Mouse (Mus musculus) forebrain, embryonic 13.5 days (tissue): ENCODE measurements around the gene Foxl2. TPM values are rescaled to one million over a fixed set of nuclear protein-coding genes. Genes with fewer than 3 reads are reported as not detected.

Experiments used
- ATAC-seq: fragments of 200-750 bp; cut with Nextera tagmentation; 2 replicates; pipeline ENCODE4 v1.8.0; 2017
- H3K27ac ChIP-seq: fragments of 300-500 bp; sonication (generic); 2 replicates; pipeline ENCODE4 v1.5.1; 2015; ENCODE audit warnings: inconsistent platforms, mild to moderate bottlenecking, moderate library complexity
- H3K27me3 ChIP-seq: fragments of 300-500 bp; sonication (generic); 2 replicates; pipeline ENCODE4 v1.6.1; 2015; ENCODE audit warnings: mild to moderate bottlenecking, inconsistent platforms
- H3K36me3 ChIP-seq: fragments of 300-500 bp; sonication (generic); 2 replicates; pipeline ENCODE4 v1.6.1; 2015; ENCODE audit warnings: mild to moderate bottlenecking, inconsistent platforms; ENCODE audit not compliant: poor library complexity, severe bottlenecking
- H3K4me1 ChIP-seq: fragments of 300-500 bp; sonication (generic); 2 replicates; pipeline ENCODE4 v1.6.1; 2015; ENCODE audit warnings: inconsistent platforms
- H3K4me2 ChIP-seq: fragments of 300-500 bp; sonication (generic); 2 replicates; pipeline ENCODE4 v1.6.1; 2015; ENCODE audit warnings: inconsistent platforms, mild to moderate bottlenecking, moderate library complexity
- H3K4me3 ChIP-seq: fragments of 300-500 bp; sonication (generic); 2 replicates; pipeline ENCODE4 v1.5.1; 2015; ENCODE audit warnings: mild to moderate bottlenecking, inconsistent platforms
- H3K9ac ChIP-seq: fragments of 300-500 bp; sonication (generic); 2 replicates; pipeline ENCODE4 v1.6.1; 2015; ENCODE audit warnings: mild to moderate bottlenecking, inconsistent platforms
- H3K9me3 ChIP-seq: fragments of 300-500 bp; sonication (generic); replicated peaks from 2 replicates; pipeline ENCODE4 v1.6.1; 2016; ENCODE audit warnings: inconsistent platforms
- WGBS: fragments of 180-500 bp; shearing (Covaris S2); methylation state at CpG from one replicate; pipeline ENCODE4 v1.1.7; 2015; 5-methylcytosine and 5-hydroxymethylcytosine counted together
- polyA plus RNA-seq: library from polyadenylated mRNA; unstranded; fragments of >200 nt; fragmentation: Nextera tagmentation; extraction: Ambion mirVana; gene quantifications from 2 replicates; pipeline ENCODE4 v1.2.1, GENCODE M21; 2015

Gene Foxl2
- polyA plus RNA-seq, 1 experiment from 2014 or later: 0.34 TPM

DNA sequence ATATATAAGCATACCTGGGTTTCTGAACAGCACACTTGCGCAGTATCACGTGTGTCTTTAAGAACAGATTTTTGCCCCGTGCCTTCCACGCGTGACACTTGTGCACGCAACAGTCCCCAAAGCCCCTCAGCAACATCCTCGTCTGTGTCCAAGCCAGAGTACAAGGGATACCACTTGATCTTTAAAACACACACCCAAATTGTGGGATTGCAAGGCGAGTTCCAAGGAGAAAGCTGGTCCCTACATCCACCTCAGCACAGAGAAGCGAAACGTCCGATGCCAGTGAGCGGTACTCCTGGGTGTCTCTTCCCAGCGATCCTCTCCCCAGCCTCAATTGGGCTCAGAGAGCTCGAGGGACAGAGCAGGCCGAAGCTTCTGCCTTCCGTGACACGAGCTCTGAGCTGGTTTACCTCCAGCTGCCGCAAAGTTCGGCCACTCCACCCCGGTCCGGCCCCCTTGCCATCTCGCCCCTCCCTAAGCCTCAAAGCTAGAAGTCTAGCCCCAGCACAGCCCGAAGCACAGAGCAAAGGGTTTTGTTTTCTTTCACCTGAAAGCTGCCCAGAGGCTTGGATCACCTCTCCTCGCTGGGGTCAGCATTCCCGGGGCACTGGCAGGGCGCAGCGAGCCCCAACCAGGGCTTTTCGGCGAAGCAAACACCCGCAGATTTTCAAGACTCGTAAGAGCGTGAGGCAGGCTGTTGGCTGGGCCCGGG is 541 bp upstream of the Foxl2 start:
- ATAC-seq: no peak
- no peak overlapping the region for H3K27ac ChIP-seq
- H3K4me3 ChIP-seq: peak overlapping the region; percentile 43
- peaks cover 97% of the 10 kb centered on the region for H3K27me3 ChIP-seq
- H3K9ac ChIP-seq: 0 out of 2 replicates have a peak overlapping the region, but pooled peaks have one; percentile 58
- 2% methylated on average over 33 of the region's 33 CpGs for WGBS
- H3K4me2 ChIP-seq: peak overlapping the region; percentile 74
- H3K4me1 ChIP-seq: peaks cover 33% of the 10 kb centered on the region
- no peaks in the 10 kb centered on the region for H3K36me3 ChIP-seq
- H3K9me3 ChIP-seq: no peaks in the 10 kb centered on the region

DNA sequence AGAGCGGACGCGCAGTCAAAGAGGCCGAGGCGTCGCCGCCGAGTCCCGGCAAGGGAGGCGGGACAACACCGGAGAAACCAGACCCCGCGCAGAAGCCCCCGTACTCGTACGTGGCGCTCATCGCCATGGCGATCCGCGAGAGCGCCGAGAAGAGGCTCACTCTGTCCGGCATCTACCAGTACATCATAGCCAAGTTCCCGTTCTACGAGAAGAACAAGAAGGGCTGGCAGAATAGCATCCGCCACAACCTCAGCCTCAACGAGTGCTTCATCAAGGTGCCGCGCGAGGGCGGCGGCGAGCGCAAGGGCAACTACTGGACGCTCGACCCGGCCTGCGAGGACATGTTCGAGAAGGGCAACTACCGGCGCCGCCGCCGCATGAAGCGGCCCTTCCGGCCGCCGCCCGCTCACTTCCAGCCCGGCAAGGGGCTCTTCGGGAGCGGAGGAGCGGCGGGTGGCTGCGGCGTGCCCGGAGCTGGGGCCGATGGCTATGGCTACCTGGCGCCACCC is 682 bp downstream of the Foxl2 start:
- H3K4me1 ChIP-seq: peaks cover 33% of the 10 kb centered on the region
- ATAC-seq: peak; percentile 17; the same call in 1 of the 2 replicates
- no peak overlapping the region for H3K27ac ChIP-seq
- H3K9me3 ChIP-seq: no peaks in the 10 kb centered on the region
- WGBS: under 1% methylated on average over 59 of the region's 60 CpGs
- no peaks in the 10 kb centered on the region for H3K36me3 ChIP-seq
- H3K27me3 ChIP-seq: peaks cover 99% of the 10 kb centered on the region
- peak overlapping the region; percentile 43 for H3K4me3 ChIP-seq
- H3K4me2 ChIP-seq: peak overlapping the region; percentile 74
- peak overlapping the region; percentile 58 for H3K9ac ChIP-seq

DNA sequence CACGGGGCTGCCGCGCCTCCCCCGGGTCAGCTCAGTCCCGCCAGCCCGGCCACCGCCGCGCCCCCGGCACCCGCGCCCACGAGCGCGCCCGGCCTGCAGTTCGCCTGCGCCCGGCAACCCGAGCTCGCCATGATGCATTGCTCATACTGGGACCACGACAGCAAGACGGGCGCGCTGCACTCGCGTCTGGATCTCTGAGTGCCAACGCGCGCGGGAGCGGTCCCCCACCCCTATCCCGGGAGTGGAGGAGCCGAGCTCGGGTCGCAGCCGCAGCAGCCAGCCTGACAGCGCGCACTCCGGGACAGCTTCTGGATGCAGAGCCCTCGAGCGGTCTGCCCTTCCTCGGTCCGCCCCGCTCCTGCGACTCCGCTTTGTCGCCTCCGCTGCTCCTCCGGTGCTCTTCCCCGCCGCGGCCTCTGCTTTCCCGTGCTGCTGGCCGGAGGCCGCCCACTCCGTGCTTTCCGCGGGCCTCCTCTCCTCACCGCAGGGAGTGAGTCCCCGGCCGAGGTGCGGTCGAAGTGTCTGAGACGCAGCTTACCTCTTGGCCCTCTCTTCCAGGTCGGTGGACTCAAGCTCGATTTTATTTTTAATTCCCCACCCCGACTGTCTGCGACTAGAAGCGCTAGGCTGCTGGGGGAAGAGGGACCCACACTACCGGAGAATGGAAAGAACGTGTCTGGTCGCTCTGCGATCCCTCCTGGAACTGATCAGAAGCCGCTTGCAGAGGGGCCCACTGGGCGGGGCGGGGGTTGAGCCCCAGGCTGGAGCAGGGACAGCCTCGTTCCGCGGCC is 1.7 kb downstream of the Foxl2 start:
- under 1% methylated on average over 79 of the region's 80 CpGs for WGBS
- Histone ChIP-seq H3K4me2 (peak overlapping the region; percentile 74), H3K27ac (no peak overlapping the region), H3K9me3 (no peaks in the 10 kb centered on the region), H3K4me1 (peaks cover 33% of the 10 kb centered on the region), H3K36me3 (no peaks in the 10 kb centered on the region), H3K9ac (peak overlapping the region; percentile 58), H3K27me3 (peaks cover 99% of the 10 kb centered on the region), H3K4me3 (peak overlapping the region; percentile 43)
- peak; percentile 48 for ATAC-seq

GRCm38 (mm10) chr9:98957751-98958351 is 2.8 kb downstream of the Foxl2 start:
- H3K4me2 ChIP-seq: no peak overlapping the region
- H3K9me3 ChIP-seq: no peaks in the 10 kb centered on the region
- H3K27ac ChIP-seq: no peak overlapping the region
- no peak overlapping the region for H3K9ac ChIP-seq
- H3K4me1 ChIP-seq: peaks cover 29% of the 10 kb centered on the region
- 0 out of 2 replicates have a peak overlapping the region, but pooled peaks have one; percentile 1 for H3K4me3 ChIP-seq
- no peaks in the 10 kb centered on the region for H3K36me3 ChIP-seq
- ATAC-seq: no peak
- peaks cover 99% of the 10 kb centered on the region for H3K27me3 ChIP-seq
- WGBS: 1% methylated on average over 23 of the region's 23 CpGs

DNA sequence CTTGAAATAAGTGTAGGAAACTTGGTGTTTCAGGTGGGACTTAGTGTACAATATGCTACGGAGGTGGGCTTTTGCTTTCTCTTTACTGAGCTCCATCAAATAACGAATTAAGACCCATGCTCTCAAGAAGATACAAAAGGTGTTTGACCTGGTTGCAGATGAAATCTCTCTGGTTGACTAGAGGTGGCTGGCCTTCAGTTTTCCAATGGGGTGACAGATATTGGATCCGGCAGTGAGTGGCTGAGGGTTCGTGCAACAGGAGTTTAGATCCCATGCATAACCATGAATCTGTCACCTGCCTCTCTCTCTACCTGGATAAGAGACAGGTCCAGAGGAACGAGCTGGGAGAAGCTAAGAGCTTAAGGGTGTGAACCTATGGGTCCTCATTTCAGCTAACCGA is 3.5 kb downstream of the Foxl2 start:
- 0 out of 2 replicates have a peak overlapping the region, but pooled peaks have one; percentile 15 for H3K4me3 ChIP-seq
- H3K36me3 ChIP-seq: no peaks in the 10 kb centered on the region
- no peak overlapping the region for H3K9ac ChIP-seq
- WGBS: 4% methylated on average over 6 of the region's 6 CpGs
- no peak overlapping the region for H3K27ac ChIP-seq
- H3K9me3 ChIP-seq: no peaks in the 10 kb centered on the region
- H3K27me3 ChIP-seq: peaks cover 99% of the 10 kb centered on the region
- H3K4me1 ChIP-seq: peaks cover 29% of the 10 kb centered on the region
- no peak for ATAC-seq
- H3K4me2 ChIP-seq: no peak overlapping the region

DNA sequence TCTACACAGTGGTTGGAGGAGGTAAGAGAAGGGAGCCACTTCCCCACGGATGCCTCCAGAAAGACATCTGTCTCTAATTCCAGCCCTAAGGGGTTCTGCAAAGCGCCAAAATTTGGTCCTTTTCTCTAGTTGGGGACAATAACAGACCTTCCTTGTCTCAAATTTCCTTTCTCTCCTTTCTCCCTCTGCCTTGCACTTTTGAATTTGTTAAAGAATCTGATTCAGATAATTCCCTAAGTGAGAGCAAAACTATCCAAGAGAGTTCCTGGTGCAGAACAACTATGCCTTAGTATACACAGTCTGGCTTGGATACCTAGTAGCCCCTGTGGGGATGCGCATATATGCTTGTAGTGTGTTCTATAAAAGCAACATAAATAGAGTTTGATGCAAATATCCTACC is 4.8 kb downstream of the Foxl2 start:
- no peaks in the 10 kb centered on the region for H3K36me3 ChIP-seq
- H3K4me1 ChIP-seq: peaks cover 24% of the 10 kb centered on the region
- 24% methylated on average over 3 of the region's 3 CpGs for WGBS
- H3K27me3 ChIP-seq: peaks cover 98% of the 10 kb centered on the region
- no peak overlapping the region for H3K4me2 ChIP-seq
- no peak overlapping the region for H3K9ac ChIP-seq
- H3K27ac ChIP-seq: no peak overlapping the region
- H3K9me3 ChIP-seq: no peaks in the 10 kb centered on the region
- H3K4me3 ChIP-seq: no peak overlapping the region
- no peak for ATAC-seq

- Histone ChIP-seq H3K4me1 (peaks cover 19% of the 10 kb centered on the region), H3K27me3 (peaks cover 98% of the 10 kb centered on the region), H3K4me2 (no peak overlapping the region), H3K27ac (no peak overlapping the region), H3K4me3 (no peak overlapping the region), H3K9me3 (no peaks in the 10 kb centered on the region), H3K9ac (no peak overlapping the region), H3K36me3 (no peaks in the 10 kb centered on the region)
- ATAC-seq: no peak
- 14% methylated on average over 5 of the region's 5 CpGs for WGBS
These were observed 5.3 kb downstream of the Foxl2 start for GRCm38 (mm10) chr9:98960348-98960747.

GRCm38 (mm10) chr9:98961591-98962477 is 6.7 kb downstream of the Foxl2 start:
- Histone ChIP-seq H3K4me1 (peaks cover 4% of the 10 kb centered on the region), H3K4me2 (no peak overlapping the region), H3K4me3 (no peak overlapping the region), H3K27me3 (peaks cover 98% of the 10 kb centered on the region), H3K27ac (no peak overlapping the region), H3K36me3 (no peaks in the 10 kb centered on the region), H3K9me3 (no peaks in the 10 kb centered on the region), H3K9ac (no peak overlapping the region)
- 2% methylated on average over 22 of the region's 22 CpGs for WGBS
- ATAC-seq: no peak

DNA sequence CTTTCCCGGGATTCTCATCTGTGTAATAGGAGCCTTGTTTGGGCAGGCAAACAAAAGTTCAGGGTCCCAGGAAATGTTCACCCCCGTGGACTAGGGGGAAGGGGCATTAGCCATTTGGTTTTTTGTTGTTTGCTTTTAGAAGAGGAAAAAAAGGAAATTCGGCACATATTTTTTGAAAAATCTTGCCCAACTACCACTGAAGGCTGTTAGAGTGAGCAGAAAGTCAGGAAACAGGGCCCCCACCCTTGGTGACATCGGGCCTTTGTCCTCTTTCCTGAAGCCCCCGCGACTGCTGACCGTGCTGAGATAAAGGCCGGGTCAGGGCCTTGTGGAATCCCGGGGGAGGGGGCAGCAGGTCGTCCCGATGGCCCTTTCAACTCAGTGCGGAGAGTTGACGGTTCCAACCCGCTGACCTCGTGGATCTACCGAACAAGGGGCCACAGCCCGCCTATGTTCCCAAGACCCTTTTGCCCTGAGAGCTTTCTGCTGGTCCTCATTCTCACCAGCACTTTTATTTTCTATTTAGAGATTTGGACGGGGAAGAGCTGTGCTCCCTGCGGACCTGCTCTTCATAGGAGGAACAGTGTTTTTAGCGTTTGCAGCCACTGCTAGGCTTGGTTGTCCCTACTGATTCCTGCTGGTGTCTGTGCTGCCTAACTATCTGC is 7.5 kb downstream of the Foxl2 start:
- Histone ChIP-seq H3K36me3 (no peaks in the 10 kb centered on the region), H3K27me3 (peaks cover 98% of the 10 kb centered on the region), H3K4me2 (no peak overlapping the region), H3K27ac (no peak overlapping the region), H3K9me3 (no peaks in the 10 kb centered on the region), H3K4me1 (no peaks in the 10 kb centered on the region; the same call in 1 of the 2 replicates), H3K9ac (no peak overlapping the region), H3K4me3 (no peak overlapping the region)
- under 1% methylated on average over 20 of the region's 20 CpGs for WGBS
- ATAC-seq: no peak

GRCm38 (mm10) chr9:98963661-98964060 is 8.6 kb downstream of the Foxl2 start:
- Histone ChIP-seq H3K9me3 (no peaks in the 10 kb centered on the region), H3K9ac (no peak overlapping the region), H3K27ac (no peak overlapping the region), H3K36me3 (no peaks in the 10 kb centered on the region), H3K4me3 (no peak overlapping the region), H3K27me3 (peaks cover 94% of the 10 kb centered on the region), H3K4me2 (no peak overlapping the region), H3K4me1 (no peaks in the 10 kb centered on the region; the same call in 1 of the 2 replicates)
- WGBS: 2% methylated on average over 18 of the region's 18 CpGs
- no peak for ATAC-seq

DNA sequence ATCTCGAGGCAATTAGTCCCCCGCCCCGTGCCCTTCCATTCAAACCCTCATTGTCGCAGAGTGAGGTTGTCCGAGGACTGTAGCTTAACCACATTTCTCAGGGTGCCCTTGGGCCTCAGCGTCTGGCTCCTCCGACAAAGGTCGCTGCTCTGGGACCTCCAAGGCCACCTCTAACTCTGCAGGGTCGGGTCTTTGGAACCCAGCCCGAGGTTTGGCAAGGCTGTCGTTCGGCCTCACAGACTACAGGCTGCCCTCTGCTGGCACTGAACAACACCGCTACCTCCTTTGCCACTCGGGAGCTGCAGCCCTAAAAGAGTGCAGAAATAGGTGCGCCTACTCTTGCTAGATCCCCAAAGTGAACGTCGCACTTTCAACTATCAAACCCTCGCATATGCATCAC is 10.0 kb downstream of the Foxl2 start:
- no peaks in the 10 kb centered on the region for H3K36me3 ChIP-seq
- ATAC-seq: peak; percentile 43; the same call in 1 of the 2 replicates
- no peak overlapping the region for H3K27ac ChIP-seq
- H3K27me3 ChIP-seq: peaks cover 94% of the 10 kb centered on the region
- H3K4me2 ChIP-seq: no peak overlapping the region
- no peaks in the 10 kb centered on the region for H3K9me3 ChIP-seq
- no peak overlapping the region for H3K9ac ChIP-seq
- no peaks in the 10 kb centered on the region; the same call in 1 of the 2 replicates for H3K4me1 ChIP-seq
- 2% methylated on average over 18 of the region's 18 CpGs for WGBS
- 0 out of 2 replicates have a peak overlapping the region, but pooled peaks have one; percentile 10 for H3K4me3 ChIP-seq
